Mouse (Mus musculus): ENCODE results near the gene Fyttd1. TPM values are rescaled to one million over a fixed set of nuclear protein-coding genes. Genes with fewer than 3 reads are reported as not detected.

Fyttd1 gene
- total RNA-seq (2021), result 10 to 100 TPM; 95.0 to 95.1 TPM
- long read RNA-seq, experiment 1, full-length matches to known transcripts, result 115 of 138 reads
- long read RNA-seq, experiment 1, partial matches to known transcripts, result 4 of 138 reads
- long read RNA-seq, experiment 1, other reads (novel, unspliced or antisense), result 19 of 138 reads
- long read RNA-seq, experiment 2, full-length matches to known transcripts, result 104 of 125 reads
- long read RNA-seq, experiment 2, partial matches to known transcripts, result 0 of 125 reads
- long read RNA-seq, experiment 2, other reads (novel, unspliced or antisense), result 21 of 125 reads

DNA sequence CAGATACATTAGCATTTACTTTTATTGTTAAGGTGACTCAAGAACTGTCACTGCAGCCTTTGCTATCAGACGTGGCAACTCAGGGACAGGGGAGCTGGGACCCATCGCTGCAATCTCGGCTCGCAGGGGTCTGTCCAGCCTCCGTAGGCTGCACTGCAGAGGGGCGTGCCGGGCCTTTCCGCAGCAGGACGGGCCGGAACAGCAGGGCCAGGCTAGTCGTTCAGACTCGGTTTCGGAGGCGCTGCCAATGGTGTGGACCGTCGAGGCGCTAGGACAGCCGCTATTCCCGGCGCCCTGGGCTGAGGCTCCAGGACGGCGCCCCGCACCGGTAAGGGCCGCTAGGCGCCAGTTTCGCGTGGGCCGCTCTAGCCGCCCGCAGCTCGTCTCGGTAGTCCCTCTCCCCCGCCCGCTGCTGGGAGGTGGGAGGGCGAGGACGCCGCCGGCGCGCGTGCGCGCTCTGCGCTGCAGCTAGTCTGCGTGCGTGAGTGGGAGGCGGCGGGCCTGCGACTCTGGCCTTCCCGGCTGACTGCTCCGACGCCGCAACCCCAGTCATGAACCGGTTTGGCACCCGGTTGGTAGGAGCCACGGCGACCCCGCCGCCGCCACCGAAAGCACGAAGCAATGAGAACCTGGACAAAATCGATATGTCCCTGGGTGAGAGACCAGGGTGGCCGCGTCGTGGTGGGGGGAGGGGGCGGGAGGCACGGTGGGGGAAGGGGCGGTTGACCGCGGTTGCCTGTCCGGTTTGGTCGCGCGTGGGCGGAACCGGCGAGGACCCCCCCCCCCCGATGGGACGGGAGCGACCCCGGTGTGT, at the start of gene Fyttd1, which contains the start of gene Rubcn:
Fyttd1 (plus strand) TSS at position 158 of the 814 bp plus-strand sequence.
Rubcn (minus strand) TSS at position 424 of the 814 bp plus-strand sequence.
- H3K4me3 ChIP-seq, result peak within 1 kb of the TSS; percentile 97
- TF ChIP-seq CTCF (IDR thresholded peaks at IDR 0.05), result peak; percentile 67
- DNase-seq, result peak; percentile 98
- intact Hi-C loops (cut with DNase I), result loop anchor here (1.0 to 5.0 kb wide), 2 partner anchors 9 to 65 kb away; partner anchors contain the start of gene Smbd1
- peak within 1 kb of the TSS; percentile 98 for H3K27ac ChIP-seq

- DNase-seq, result no peak
- no peak for TF ChIP-seq CTCF (IDR thresholded peaks at IDR 0.05)
- H3K27ac ChIP-seq, result no peak overlapping the region
- intact Hi-C loops (cut with DNase I), result no loop called here
- no peak overlapping the region for H3K4me3 ChIP-seq
Measured at GRCm38 (mm10) chr16:32829104-32829503, 48.2 kb upstream of the Fyttd1 start.

GRCm38 (mm10) chr16:32831501-32831900, 45.8 kb upstream of the Fyttd1 start:
- DNase-seq, result peak; percentile 5
- Histone ChIP-seq H3K27ac (no peak overlapping the region), H3K4me3 (no peak overlapping the region)
- TF ChIP-seq CTCF (IDR thresholded peaks at IDR 0.05), result no peak
- intact Hi-C loops (cut with DNase I), result no loop called here

DNA sequence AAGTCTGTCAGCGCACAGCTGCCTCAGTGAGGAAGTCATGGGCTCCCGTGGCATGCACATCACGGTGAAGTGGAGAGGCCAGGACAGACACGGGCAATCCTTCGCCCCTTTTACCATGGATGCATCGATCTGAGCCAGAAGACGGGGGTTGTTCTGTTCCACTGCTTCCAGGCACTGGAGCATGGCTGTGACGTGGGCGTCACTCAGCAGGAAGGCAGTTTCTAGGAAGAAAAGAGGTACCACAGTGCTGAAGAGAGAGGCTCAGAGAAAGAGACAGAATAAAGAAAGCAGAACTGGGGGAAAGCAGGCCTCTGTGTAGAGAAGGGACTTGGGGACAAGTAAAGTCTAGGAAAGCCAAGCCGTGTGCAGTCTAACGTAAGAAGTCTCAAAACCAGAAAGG, 30.2 kb upstream of the Fyttd1 start:
- intact Hi-C loops (cut with DNase I), result no loop called here
- TF ChIP-seq CTCF (IDR thresholded peaks at IDR 0.05), result no peak
- H3K27ac ChIP-seq, result no peak overlapping the region
- no peak overlapping the region for H3K4me3 ChIP-seq
- peak; percentile 9 for DNase-seq

- no peak for TF ChIP-seq CTCF (IDR thresholded peaks at IDR 0.05)
- peak; percentile 12 for DNase-seq
- intact Hi-C loops (cut with DNase I), result no loop called here
- H3K27ac ChIP-seq, result no peak overlapping the region
- no peak overlapping the region for H3K4me3 ChIP-seq
Measured at GRCm38 (mm10) chr16:32849042-32849830, 28.1 kb upstream of the Fyttd1 start.

DNA sequence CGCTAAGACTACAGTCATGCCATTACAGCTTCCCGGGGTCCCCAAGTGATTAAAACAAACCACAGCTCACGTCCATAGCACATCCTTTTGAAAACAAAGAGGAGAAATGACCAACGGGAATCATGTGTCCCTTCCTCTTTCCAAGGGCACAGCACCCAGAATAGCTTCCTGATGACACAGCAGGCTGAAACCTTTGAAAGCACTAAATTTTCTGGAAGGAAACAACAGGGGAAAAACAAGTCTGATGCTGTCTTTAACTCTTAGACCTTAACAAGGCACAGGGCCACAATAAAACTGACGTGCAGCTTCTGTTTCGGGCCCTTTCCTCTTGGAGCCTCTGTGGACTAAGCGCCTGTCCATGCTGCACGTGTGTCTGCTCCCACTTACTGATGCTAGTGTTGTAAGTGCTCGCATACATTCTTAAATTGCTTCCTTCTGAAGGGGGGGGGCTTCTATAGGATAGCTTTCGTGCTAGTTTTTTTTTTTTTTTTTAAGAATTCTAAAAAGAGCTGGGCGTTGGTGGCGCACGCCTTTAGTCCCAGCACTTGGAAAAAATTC, 23.7 kb upstream of the Fyttd1 start:
- intact Hi-C loops (cut with DNase I), result no loop called here
- DNase-seq, result no peak
- Histone ChIP-seq H3K27ac (peak overlapping the region; percentile 83), H3K4me3 (peak overlapping the region; percentile 14; the same call in 1 of the 2 replicates)
- no peak for TF ChIP-seq CTCF (IDR thresholded peaks at IDR 0.05)

DNA sequence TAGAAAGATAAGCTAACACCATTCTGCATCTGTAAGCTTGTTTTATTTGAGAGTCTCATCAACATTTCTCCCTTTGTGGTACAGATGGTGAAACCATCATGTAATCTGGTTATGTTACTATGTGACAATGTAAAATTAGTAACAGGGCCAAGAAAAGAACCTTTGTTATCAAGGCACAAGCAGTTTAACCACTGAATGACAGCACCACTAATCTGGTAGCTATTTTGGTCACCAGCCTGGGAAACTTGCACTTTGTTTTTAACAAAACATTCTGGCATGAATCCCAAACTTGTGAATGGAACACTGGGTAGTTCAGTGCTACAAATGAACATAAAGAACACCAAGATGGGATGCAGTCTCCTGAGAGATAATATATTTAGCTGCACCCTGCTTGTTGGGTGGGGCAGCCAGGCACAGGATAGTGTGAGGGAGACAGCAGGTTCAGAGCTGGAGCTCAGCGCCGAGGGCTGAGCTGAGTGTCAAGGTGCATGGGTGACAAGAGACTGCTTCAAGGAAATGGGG, 23.2 kb upstream of the Fyttd1 start:
- intact Hi-C loops (cut with DNase I), result no loop called here

GRCm38 (mm10) chr16:32856751-32857150, 20.5 kb upstream of the Fyttd1 start:
- Histone ChIP-seq H3K4me3 (no peak overlapping the region), H3K27ac (peak overlapping the region; percentile 88)
- DNase-seq, result peak; percentile 81
- no peak for TF ChIP-seq CTCF (IDR thresholded peaks at IDR 0.05)
- intact Hi-C loops (cut with DNase I), result loop anchor here (5.0 kb wide), 1 partner anchor 34 kb away; no protein-coding TSS in a partner anchor

More for the DNA sequence above, 23.2 kb upstream of the Fyttd1 start:
- no peak for DNase-seq
- peak overlapping the region; percentile 83 for H3K27ac ChIP-seq
- H3K4me3 ChIP-seq, result peak overlapping the region; percentile 3; the same call in 1 of the 2 replicates
- no peak for TF ChIP-seq CTCF (IDR thresholded peaks at IDR 0.05)

DNA sequence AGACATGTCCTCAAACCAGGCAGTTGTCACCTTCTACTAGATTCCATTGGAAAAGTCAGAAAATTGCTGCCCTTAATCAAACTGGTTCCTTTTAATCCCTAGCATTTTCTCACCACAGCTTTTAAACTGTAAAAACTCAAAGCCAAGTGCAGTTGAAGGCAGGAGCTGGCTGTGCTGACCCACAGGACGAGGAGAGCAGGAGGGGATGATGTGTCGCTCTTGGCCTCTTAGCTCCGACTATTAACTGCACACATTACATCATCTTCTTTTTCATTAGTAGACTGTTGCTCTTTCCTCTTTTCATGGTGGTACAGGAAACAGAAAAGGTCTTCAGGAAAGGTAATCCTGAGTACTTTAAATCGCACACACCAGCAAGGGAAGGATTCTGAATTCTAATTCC, 18.9 kb upstream of the Fyttd1 start:
- Histone ChIP-seq H3K27ac (peak overlapping the region; percentile 88), H3K4me3 (peak overlapping the region; percentile 39)
- no peak for TF ChIP-seq CTCF (IDR thresholded peaks at IDR 0.05)
- peak; percentile 51 for DNase-seq
- intact Hi-C loops (cut with DNase I), result loop anchor here (5.0 kb wide), 1 partner anchor 36 kb away; no protein-coding TSS in a partner anchor

- H3K4me3 ChIP-seq, result peak overlapping the region; percentile 39
- peak; percentile 60 for DNase-seq
- intact Hi-C loops (cut with DNase I), result loop anchor here (5.0 kb wide), 1 partner anchor 37 kb away; no protein-coding TSS in a partner anchor
- peak overlapping the region; percentile 88 for H3K27ac ChIP-seq
- TF ChIP-seq CTCF (IDR thresholded peaks at IDR 0.05), result no peak
Measured at GRCm38 (mm10) chr16:32858771-32859636, 18.3 kb upstream of the Fyttd1 start.

Data from gastrocnemius, adult 2 months (tissue).